Mouse (Mus musculus) myocyte (in vitro differentiated cells): ENCODE results near the gene Eml1.

ENCODE experiments used
- CEBPB ChIP-seq: IDR thresholded peaks from 2 replicates; pipeline ENCODE4 v1.6.1; 2011; ENCODE audit warnings: mild to moderate bottlenecking, moderate library complexity; ENCODE audit not compliant: poor library complexity, insufficient read depth, severe bottlenecking
- E2F4 ChIP-seq: IDR thresholded peaks from one replicate; pipeline ENCODE4 v1.6.1; 2011; ENCODE audit warnings: mild to moderate bottlenecking, control low read depth, moderate library complexity; ENCODE audit not compliant: insufficient read depth
- POLR2A ChIP-seq: IDR thresholded peaks from one replicate; pipeline ENCODE4 v1.6.1; 2011; ENCODE audit warnings: low read depth, mild to moderate bottlenecking, control low read depth, moderate library complexity; ENCODE audit not compliant: insufficient read length
- POLR2AphosphoS2 ChIP-seq: IDR thresholded peaks from one replicate; pipeline ENCODE4 v1.6.1; 2011; ENCODE audit warnings: low read depth, control low read depth; ENCODE audit not compliant: insufficient read length
- TCF12 ChIP-seq: IDR thresholded peaks from one replicate; pipeline ENCODE4 v1.6.1; 2011; ENCODE audit warnings: mild to moderate bottlenecking, control low read depth; ENCODE audit not compliant: poor library complexity, insufficient read depth, severe bottlenecking
- USF1 ChIP-seq: IDR thresholded peaks from one replicate; pipeline ENCODE4 v1.6.1; 2011; ENCODE audit warnings: low read depth, mild to moderate bottlenecking, control low read depth, moderate library complexity

DNA sequence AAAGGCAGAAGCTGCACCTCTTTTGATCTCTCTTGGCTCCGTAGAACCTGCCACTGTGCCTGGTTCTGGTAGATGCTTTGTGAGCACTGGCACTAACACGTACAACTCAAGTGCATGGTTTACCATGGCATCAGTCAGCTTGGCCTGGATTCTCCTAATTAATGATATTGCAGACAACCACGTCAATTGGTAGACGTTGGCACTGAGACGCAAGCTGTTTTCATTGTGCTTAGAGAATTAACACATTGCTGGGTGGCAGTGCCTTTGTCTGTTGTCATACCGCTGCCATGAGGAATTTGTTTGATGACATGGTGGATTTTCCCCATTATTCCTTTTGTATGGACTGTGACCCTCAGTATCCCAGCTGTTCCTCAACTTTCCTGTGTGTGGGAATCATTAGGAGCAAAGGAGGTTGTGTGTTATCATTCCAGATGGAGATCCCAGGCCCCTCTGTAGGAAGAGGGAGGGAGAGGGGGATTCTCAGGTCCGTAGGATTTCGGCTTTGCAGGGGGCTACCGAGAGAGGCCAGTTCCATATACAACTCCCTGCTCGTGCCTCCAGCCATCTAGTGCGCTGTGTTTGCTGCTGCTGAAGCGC lies 194.3 kb downstream of the Eml1 start:
- TF ChIP-seq USF1, result no peak
- TF ChIP-seq POLR2AphosphoS2, result no peak
- TF ChIP-seq POLR2A, result no peak
- no peak for TF ChIP-seq E2F4
- TF ChIP-seq TCF12, result no peak
- TF ChIP-seq CEBPB, result no peak
